Mouse (Mus musculus): Measurements from ENCODE around the gene Vmn2r100. TPM values are rescaled to one million over a fixed set of nuclear protein-coding genes. Genes with fewer than 3 reads are reported as not detected.

Vmn2r100 gene
- not detected in 2 replicates for polyA plus RNA-seq (2012; rRNA removed)

- Histone ChIP-seq H3K4me1 (ENCODE audit: control insufficient read depth, insufficient read depth, low read length) (no peaks in the 10 kb centered on the region), H3K4me3 (replicated peaks; ENCODE audit: insufficient read depth, low read depth, low read length) (no peak within 1 kb of the TSS), H3K27ac (ENCODE audit: insufficient read depth, low read length) (no peak within 1 kb of the TSS), H3K27me3 (ENCODE audit: control insufficient read depth, insufficient read depth, low read length) (no peaks in the 10 kb centered on the region)
- DNase-seq, result no peak
- no peak for TF ChIP-seq CTCF (IDR thresholded peaks at IDR 0.05; ENCODE audit: borderline replicate concordance, insufficient read depth, low read depth, low read length)
- no peak for TF ChIP-seq POLR2A (IDR thresholded peaks at IDR 0.05; ENCODE audit: borderline replicate concordance, insufficient read depth, low read length)
Observed at GRCm38 (mm10) chr17:19504432-19504831, at the start of gene Vmn2r100. Gene Vmn2r100 (plus strand): TSS chr17:19504732.

GRCm38 (mm10) chr17:19482866-19483265, 21.7 kb upstream of the Vmn2r100 start:
- Histone ChIP-seq H3K27me3 (ENCODE audit: control insufficient read depth, insufficient read depth, low read length) (no peaks in the 10 kb centered on the region), H3K4me3 (replicated peaks; ENCODE audit: insufficient read depth, low read depth, low read length) (no peak overlapping the region), H3K27ac (ENCODE audit: insufficient read depth, low read length) (no peak overlapping the region), H3K4me1 (ENCODE audit: control insufficient read depth, insufficient read depth, low read length) (no peaks in the 10 kb centered on the region)
- DNase-seq, result no peak
- TF ChIP-seq CTCF (IDR thresholded peaks at IDR 0.05; ENCODE audit: borderline replicate concordance, insufficient read depth, low read depth, low read length) (no peak), POLR2A (IDR thresholded peaks at IDR 0.05; ENCODE audit: borderline replicate concordance, insufficient read depth, low read length) (no peak)

- H3K4me1 ChIP-seq (ENCODE audit: control insufficient read depth, insufficient read depth, low read length), result no peaks in the 10 kb centered on the region
- H3K27me3 ChIP-seq (ENCODE audit: control insufficient read depth, insufficient read depth, low read length), result no peaks in the 10 kb centered on the region
- TF ChIP-seq CTCF (IDR thresholded peaks at IDR 0.05; ENCODE audit: borderline replicate concordance, insufficient read depth, low read depth, low read length) (no peak), POLR2A (IDR thresholded peaks at IDR 0.05; ENCODE audit: borderline replicate concordance, insufficient read depth, low read length) (no peak)
- H3K27ac ChIP-seq (ENCODE audit: insufficient read depth, low read length), result no peak within 1 kb of the TSS
- H3K4me3 ChIP-seq (replicated peaks; ENCODE audit: insufficient read depth, low read depth, low read length), result no peak within 1 kb of the TSS
- no peak for DNase-seq
Observed at GRCm38 (mm10) chr17:19576927-19577326, 72.4 kb downstream of the Vmn2r100 start, which contains the start of gene Vmn2r101. Gene Vmn2r101 (plus strand): TSS chr17:19577227.

Other genes starting within 250 kb of the Vmn2r100 start
- gene Vmn2r99, start 142.8 kb upstream of the Vmn2r100 start, polyA plus RNA-seq (2012; rRNA removed), result not detected in 2 replicates
- gene Vmn2r101, start 72.5 kb downstream of the Vmn2r100 start, polyA plus RNA-seq (2012; rRNA removed), result not detected in 2 replicates
- gene Vmn2r102, start 155.6 kb downstream of the Vmn2r100 start, polyA plus RNA-seq (2012; rRNA removed), result not detected in 2 replicates